Mouse (Mus musculus) stomach, embryonic 14.5 days (tissue): ENCODE measurements at regions not wholly inside any gene's neighbourhood (a gene's known extent, or its start where the extent isn't known, plus 50 kb on each side); places are given as distances from the start of the nearest gene placed in this dataset.

ENCODE experiments used
- ATAC-seq: fragments of 200-750 bp; cut with Nextera tagmentation; 2 replicates; pipeline ENCODE4 v1.8.0; 2017; ENCODE audit warnings: low read depth, moderate TSS enrichment; ENCODE audit not compliant: insufficient number of reproducible peaks, insufficient read depth, low FRiP score
- H3K27ac ChIP-seq: fragments of 300-500 bp; sonication (generic); 2 replicates; pipeline ENCODE4 v1.5.1; 2014; ENCODE audit warnings: mild to moderate bottlenecking, low read length, moderate library complexity, mixed read lengths
- H3K27me3 ChIP-seq: fragments of 300-500 bp; sonication (generic); 2 replicates; pipeline ENCODE4 v1.6.1; 2014; ENCODE audit warnings: low read length, control low read depth, mixed read lengths; ENCODE audit not compliant: control insufficient read depth, insufficient read depth
- H3K36me3 ChIP-seq: fragments of 300-500 bp; sonication (generic); 2 replicates; pipeline ENCODE4 v1.6.1; 2014; ENCODE audit warnings: mild to moderate bottlenecking, control low read depth, low read length, moderate library complexity, mixed read lengths; ENCODE audit not compliant: control insufficient read depth, insufficient read depth
- H3K4me1 ChIP-seq: fragments of 300-500 bp; sonication (generic); 2 replicates; pipeline ENCODE4 v1.6.1; 2014; ENCODE audit warnings: low read length, control low read depth, mixed read lengths; ENCODE audit not compliant: control insufficient read depth, insufficient read depth
- H3K4me2 ChIP-seq: fragments of 300-500 bp; sonication (generic); replicated peaks from 2 replicates; pipeline ENCODE4 v1.6.1; 2014; ENCODE audit warnings: low read depth, low read length, control low read depth
- H3K4me3 ChIP-seq: fragments of 300-500 bp; sonication (generic); 2 replicates; pipeline ENCODE4 v1.5.1; 2014; ENCODE audit warnings: low read depth, low read length, control low read depth
- H3K9ac ChIP-seq: fragments of 300-500 bp; sonication (generic); replicated peaks from 2 replicates; pipeline ENCODE4 v1.6.1; 2014; ENCODE audit warnings: low read depth, mild to moderate bottlenecking, control low read depth, low read length, moderate library complexity, mixed read lengths
- H3K9me3 ChIP-seq: fragments of 300-500 bp; sonication (generic); 2 replicates; pipeline ENCODE4 v1.6.1; 2016; ENCODE audit warnings: low read depth, low read length, control low read depth; ENCODE audit not compliant: control insufficient read depth
- WGBS: fragments of 180-500 bp; shearing (Covaris S2); extraction: QIAGEN DNeasy Blood & Tissue Kit; methylation state at CpG from one replicate; pipeline ENCODE4 v1.1.7; 2014; 5-methylcytosine and 5-hydroxymethylcytosine counted together

DNA sequence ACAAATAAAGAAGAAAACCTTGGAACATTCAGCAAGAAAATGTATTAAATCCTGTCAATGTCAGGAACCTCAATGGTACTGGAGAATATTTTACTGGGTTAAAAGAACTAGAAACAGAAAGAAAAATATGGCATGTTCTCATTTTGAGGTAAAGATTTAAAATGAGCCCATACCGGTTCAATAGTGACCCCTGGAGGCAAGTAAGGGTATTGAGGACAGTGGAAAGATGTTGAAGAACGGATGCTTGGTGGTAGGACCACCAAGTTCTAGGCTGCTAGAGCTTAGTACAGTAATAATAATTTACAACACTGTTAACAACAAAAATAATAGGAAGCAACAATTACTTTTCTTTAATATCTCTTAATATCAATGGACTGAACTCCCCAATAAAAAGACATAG is 58.9 kb upstream of the Pcdh10 start:
- Histone ChIP-seq H3K4me1 (no peaks in the 10 kb centered on the region), H3K27me3 (no peaks in the 10 kb centered on the region), H3K4me3 (no peak overlapping the region), H3K9me3 (no peaks in the 10 kb centered on the region), H3K27ac (no peak overlapping the region), H3K36me3 (no peaks in the 10 kb centered on the region), H3K4me2 (no peak overlapping the region), H3K9ac (no peak overlapping the region)
- no peak for ATAC-seq
- WGBS, result 42% methylated on average over 2 of the region's 2 CpGs
